Mouse (Mus musculus): ENCODE results near the gene Fggy. TPM values are rescaled to one million over a fixed set of nuclear protein-coding genes. Genes with fewer than 3 reads are reported as not detected.

Fggy gene
- polyA plus RNA-seq, 1 experiment from 2014 or later, result 10.8 TPM

- Histone ChIP-seq H3K4me3 (ENCODE audit: low read depth, low read length) (no peak overlapping the region), H3K4me2 (ENCODE audit: low read depth) (no peak overlapping the region), H3K27me3 (ENCODE audit: control insufficient read depth, insufficient read depth, low read length) (no peaks in the 10 kb centered on the region), H3K9me3 (ENCODE audit: control insufficient read depth, low read length) (no peaks in the 10 kb centered on the region), H3K9ac (ENCODE audit: low read length) (no peak overlapping the region), H3K27ac (ENCODE audit: low read depth, low read length) (no peak overlapping the region), H3K36me3 (ENCODE audit: control insufficient read depth, insufficient read depth, low read length) (no peaks in the 10 kb centered on the region), H3K4me1 (ENCODE audit: control insufficient read depth, insufficient read depth, low read length) (no peaks in the 10 kb centered on the region)
- DNase-seq (ENCODE audit: low spot score) (no peak), ATAC-seq (ENCODE audit: insufficient read depth, low FRiP score, low TSS enrichment) (no peak)
- 88% methylated on average over 2 of the region's 2 CpGs for WGBS
These were observed 352.7 kb downstream of the Fggy start for GRCm38 (mm10) chr4:95909689-95910654.

GRCm38 (mm10) chr4:95913026-95913425 is 355.7 kb downstream of the Fggy start:
- Histone ChIP-seq H3K9me3 (ENCODE audit: control insufficient read depth, low read length) (no peaks in the 10 kb centered on the region), H3K4me2 (ENCODE audit: low read depth) (no peak overlapping the region), H3K27ac (ENCODE audit: low read depth, low read length) (no peak overlapping the region), H3K36me3 (ENCODE audit: control insufficient read depth, insufficient read depth, low read length) (no peaks in the 10 kb centered on the region), H3K27me3 (ENCODE audit: control insufficient read depth, insufficient read depth, low read length) (no peaks in the 10 kb centered on the region), H3K9ac (ENCODE audit: low read length) (no peak overlapping the region), H3K4me3 (ENCODE audit: low read depth, low read length) (no peak overlapping the region), H3K4me1 (ENCODE audit: control insufficient read depth, insufficient read depth, low read length) (no peaks in the 10 kb centered on the region; the same call in 1 of the 2 replicates)
- WGBS, result 92% methylated on average over 1 of the region's 1 CpGs
- ATAC-seq (ENCODE audit: insufficient read depth, low FRiP score, low TSS enrichment) (no peak), DNase-seq (ENCODE audit: low spot score) (no peak)

GRCm38 (mm10) chr4:95915628-95916579 is 358.6 kb downstream of the Fggy start:
- no peaks in the 10 kb centered on the region for H3K9me3 ChIP-seq (ENCODE audit: control insufficient read depth, low read length)
- no peak overlapping the region for H3K4me3 ChIP-seq (ENCODE audit: low read depth, low read length)
- 50% methylated on average over 8 of the region's 8 CpGs for WGBS
- DNase-seq (ENCODE audit: low spot score), result no peak
- H3K27me3 ChIP-seq (ENCODE audit: control insufficient read depth, insufficient read depth, low read length), result no peaks in the 10 kb centered on the region
- no peak overlapping the region for H3K4me2 ChIP-seq (ENCODE audit: low read depth)
- H3K27ac ChIP-seq (ENCODE audit: low read depth, low read length), result 0 out of 2 replicates have a peak overlapping the region, but pooled peaks have one; percentile 39
- peak; percentile 52 for ATAC-seq (ENCODE audit: insufficient read depth, low FRiP score, low TSS enrichment)
- no peaks in the 10 kb centered on the region for H3K36me3 ChIP-seq (ENCODE audit: control insufficient read depth, insufficient read depth, low read length)
- H3K9ac ChIP-seq (ENCODE audit: low read length), result no peak overlapping the region
- H3K4me1 ChIP-seq (ENCODE audit: control insufficient read depth, insufficient read depth, low read length), result no peaks in the 10 kb centered on the region; the same call in 1 of the 2 replicates

GRCm38 (mm10) chr4:95917703-95918102 is 360.4 kb downstream of the Fggy start:
- H3K27ac ChIP-seq (ENCODE audit: low read depth, low read length), result no peak overlapping the region
- H3K9me3 ChIP-seq (ENCODE audit: control insufficient read depth, low read length), result no peaks in the 10 kb centered on the region
- ATAC-seq (ENCODE audit: insufficient read depth, low FRiP score, low TSS enrichment), result no peak
- no peak overlapping the region for H3K9ac ChIP-seq (ENCODE audit: low read length)
- no peaks in the 10 kb centered on the region for H3K36me3 ChIP-seq (ENCODE audit: control insufficient read depth, insufficient read depth, low read length)
- no peak overlapping the region for H3K4me2 ChIP-seq (ENCODE audit: low read depth)
- 55% methylated on average over 6 of the region's 6 CpGs for WGBS
- H3K27me3 ChIP-seq (ENCODE audit: control insufficient read depth, insufficient read depth, low read length), result no peaks in the 10 kb centered on the region
- no peaks in the 10 kb centered on the region; the same call in 1 of the 2 replicates for H3K4me1 ChIP-seq (ENCODE audit: control insufficient read depth, insufficient read depth, low read length)
- H3K4me3 ChIP-seq (ENCODE audit: low read depth, low read length), result no peak overlapping the region
- DNase-seq (ENCODE audit: low spot score), result no peak

- Histone ChIP-seq H3K27me3 (ENCODE audit: control insufficient read depth, insufficient read depth, low read length) (no peaks in the 10 kb centered on the region), H3K4me2 (ENCODE audit: low read depth) (no peak overlapping the region), H3K4me3 (ENCODE audit: low read depth, low read length) (no peak overlapping the region), H3K9me3 (ENCODE audit: control insufficient read depth, low read length) (no peaks in the 10 kb centered on the region), H3K4me1 (ENCODE audit: control insufficient read depth, insufficient read depth, low read length) (no peaks in the 10 kb centered on the region; the same call in 1 of the 2 replicates), H3K36me3 (ENCODE audit: control insufficient read depth, insufficient read depth, low read length) (no peaks in the 10 kb centered on the region), H3K9ac (ENCODE audit: low read length) (no peak overlapping the region), H3K27ac (ENCODE audit: low read depth, low read length) (no peak overlapping the region)
- WGBS, result 82% methylated on average over 4 of the region's 4 CpGs
- ATAC-seq (ENCODE audit: insufficient read depth, low FRiP score, low TSS enrichment) (no peak), DNase-seq (ENCODE audit: low spot score) (no peak)
These were observed 363.1 kb downstream of the Fggy start for GRCm38 (mm10) chr4:95920448-95920847.

- ATAC-seq (ENCODE audit: insufficient read depth, low FRiP score, low TSS enrichment), result peak; percentile 74; the same call in 1 of the 2 replicates
- DNase-seq (ENCODE audit: low spot score), result peak; percentile 85
- H3K4me3 ChIP-seq (ENCODE audit: low read depth, low read length), result no peak overlapping the region
- WGBS, result 20% methylated on average over 7 of the region's 7 CpGs
- no peaks in the 10 kb centered on the region for H3K27me3 ChIP-seq (ENCODE audit: control insufficient read depth, insufficient read depth, low read length)
- no peak overlapping the region for H3K4me2 ChIP-seq (ENCODE audit: low read depth)
- no peaks in the 10 kb centered on the region for H3K36me3 ChIP-seq (ENCODE audit: control insufficient read depth, insufficient read depth, low read length)
- H3K9ac ChIP-seq (ENCODE audit: low read length), result no peak overlapping the region
- no peaks in the 10 kb centered on the region for H3K9me3 ChIP-seq (ENCODE audit: control insufficient read depth, low read length)
- no peaks in the 10 kb centered on the region for H3K4me1 ChIP-seq (ENCODE audit: control insufficient read depth, insufficient read depth, low read length)
- no peak overlapping the region for H3K27ac ChIP-seq (ENCODE audit: low read depth, low read length)
These were observed 367.2 kb downstream of the Fggy start for GRCm38 (mm10) chr4:95924210-95925184.

- Histone ChIP-seq H3K27me3 (ENCODE audit: control insufficient read depth, insufficient read depth, low read length) (no peaks in the 10 kb centered on the region), H3K36me3 (ENCODE audit: control insufficient read depth, insufficient read depth, low read length) (no peaks in the 10 kb centered on the region), H3K27ac (ENCODE audit: low read depth, low read length) (no peak overlapping the region), H3K4me2 (ENCODE audit: low read depth) (no peak overlapping the region), H3K4me3 (ENCODE audit: low read depth, low read length) (no peak overlapping the region), H3K9ac (ENCODE audit: low read length) (no peak overlapping the region), H3K9me3 (ENCODE audit: control insufficient read depth, low read length) (no peaks in the 10 kb centered on the region), H3K4me1 (ENCODE audit: control insufficient read depth, insufficient read depth, low read length) (no peaks in the 10 kb centered on the region)
- 90% methylated on average over 1 of the region's 1 CpGs for WGBS
- ATAC-seq (ENCODE audit: insufficient read depth, low FRiP score, low TSS enrichment), result no peak
- no peak for DNase-seq (ENCODE audit: low spot score)
These were observed 371.5 kb downstream of the Fggy start for GRCm38 (mm10) chr4:95928846-95929245.

- 90% methylated on average over 1 of the region's 1 CpGs for WGBS
- DNase-seq (ENCODE audit: low spot score), result no peak
- Histone ChIP-seq H3K4me3 (ENCODE audit: low read depth, low read length) (no peak overlapping the region), H3K27me3 (ENCODE audit: control insufficient read depth, insufficient read depth, low read length) (no peaks in the 10 kb centered on the region), H3K4me1 (ENCODE audit: control insufficient read depth, insufficient read depth, low read length) (no peaks in the 10 kb centered on the region), H3K9ac (ENCODE audit: low read length) (no peak overlapping the region), H3K27ac (ENCODE audit: low read depth, low read length) (no peak overlapping the region), H3K4me2 (ENCODE audit: low read depth) (no peak overlapping the region), H3K9me3 (ENCODE audit: control insufficient read depth, low read length) (no peaks in the 10 kb centered on the region), H3K36me3 (ENCODE audit: control insufficient read depth, insufficient read depth, low read length) (no peaks in the 10 kb centered on the region)
- no peak for ATAC-seq (ENCODE audit: insufficient read depth, low FRiP score, low TSS enrichment)
These were observed 372.6 kb downstream of the Fggy start for GRCm38 (mm10) chr4:95929936-95930335.

Data from neural tube, embryonic 11.5 days (tissue).